Mouse (Mus musculus) cerebellum, adult 9-10 months (tissue): ENCODE results near the gene Gsn.

Experiments
- DNase-seq: peaks from one replicate; pipeline ENCODE4 v3.0.0; 2022

Gsn gene

DNA sequence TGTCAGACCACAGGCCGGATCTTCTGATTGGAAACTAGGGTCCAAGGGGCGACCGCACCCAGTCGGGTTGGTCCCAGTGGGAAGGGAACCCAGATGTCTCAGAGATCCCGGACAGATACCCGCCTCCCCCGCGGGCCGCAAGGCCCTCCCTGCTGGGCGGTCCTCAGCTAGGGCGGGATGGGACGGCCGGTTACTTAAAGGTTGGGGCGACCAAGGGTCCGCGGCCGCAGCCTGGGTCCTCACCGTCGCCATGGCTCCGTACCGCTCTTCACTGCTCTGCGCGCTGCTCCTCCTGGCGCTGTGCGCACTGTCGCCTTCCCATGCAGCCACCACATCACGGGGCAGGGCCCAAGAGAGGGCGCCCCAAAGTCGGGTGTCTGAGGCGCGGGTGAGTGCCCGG lies 26.0 kb downstream of the Gsn start:
- no peak for DNase-seq

DNA sequence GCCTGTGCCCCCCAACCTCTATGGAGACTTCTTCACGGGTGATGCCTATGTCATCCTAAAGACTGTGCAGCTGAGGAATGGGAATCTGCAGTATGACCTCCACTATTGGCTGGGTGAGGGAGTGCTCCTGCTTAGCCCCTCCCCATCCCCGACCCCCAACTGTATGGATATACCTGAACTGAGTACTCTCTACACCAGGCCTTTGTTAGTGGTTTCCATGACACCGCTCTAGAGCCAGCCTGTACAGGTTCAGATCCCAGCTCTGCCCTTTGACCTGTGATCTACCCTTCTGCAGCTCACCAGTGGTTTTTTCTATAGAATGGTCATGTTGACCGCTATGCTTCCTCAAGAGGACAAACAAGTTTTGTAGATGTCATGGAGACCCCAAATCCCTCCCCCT lies 27.8 kb downstream of the Gsn start:
- no peak for DNase-seq

DNA sequence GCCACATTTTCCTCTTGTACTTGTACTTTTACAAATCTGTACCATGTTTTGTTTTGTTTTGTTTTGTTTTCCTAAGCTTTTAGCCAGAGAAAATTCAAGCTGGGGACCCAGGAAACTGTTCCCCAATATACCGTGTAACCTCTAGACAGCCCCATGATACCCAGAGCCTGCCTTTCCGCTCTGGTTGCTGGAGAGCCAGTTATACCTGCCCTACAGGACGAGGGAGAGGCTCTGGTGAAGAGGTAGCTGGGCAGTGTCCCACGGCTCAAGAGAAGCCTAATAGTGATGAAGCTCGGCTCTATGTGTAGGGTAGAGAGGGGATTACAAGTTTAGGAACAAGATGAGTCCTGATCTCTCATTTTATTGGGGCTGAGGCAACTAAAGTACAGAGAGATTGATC lies 29.0 kb downstream of the Gsn start:
- DNase-seq, result no peak

DNA sequence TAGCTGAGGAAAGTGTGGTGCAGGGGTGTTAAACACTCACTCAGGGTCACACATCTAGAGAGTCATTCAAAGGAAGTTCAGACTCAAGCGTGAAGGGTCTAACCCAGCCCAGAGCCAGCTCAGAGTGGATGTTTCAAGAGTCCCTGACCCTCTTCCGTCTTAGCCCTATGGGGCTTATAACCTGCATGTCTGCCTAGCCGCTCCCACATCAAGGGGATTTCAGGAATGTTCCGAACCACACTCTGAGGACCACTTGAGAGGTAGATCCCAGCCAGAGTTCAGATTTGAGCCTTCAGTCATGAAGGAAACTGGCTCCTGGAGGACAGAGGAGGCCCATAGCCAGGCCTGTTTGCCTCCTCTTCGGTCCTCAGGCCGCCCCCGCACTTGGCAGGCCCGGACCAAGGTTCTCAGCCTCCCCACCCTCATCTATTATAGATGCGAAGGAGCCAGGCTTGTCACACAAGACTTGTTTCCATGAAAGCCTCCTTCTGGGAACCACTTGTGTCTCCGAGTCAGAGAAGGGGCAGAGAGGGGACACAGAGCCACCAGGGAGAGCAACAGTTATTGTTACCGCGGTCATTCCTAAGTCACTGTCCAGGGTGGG lies 30.9 kb downstream of the Gsn start:
- no peak for DNase-seq

DNA sequence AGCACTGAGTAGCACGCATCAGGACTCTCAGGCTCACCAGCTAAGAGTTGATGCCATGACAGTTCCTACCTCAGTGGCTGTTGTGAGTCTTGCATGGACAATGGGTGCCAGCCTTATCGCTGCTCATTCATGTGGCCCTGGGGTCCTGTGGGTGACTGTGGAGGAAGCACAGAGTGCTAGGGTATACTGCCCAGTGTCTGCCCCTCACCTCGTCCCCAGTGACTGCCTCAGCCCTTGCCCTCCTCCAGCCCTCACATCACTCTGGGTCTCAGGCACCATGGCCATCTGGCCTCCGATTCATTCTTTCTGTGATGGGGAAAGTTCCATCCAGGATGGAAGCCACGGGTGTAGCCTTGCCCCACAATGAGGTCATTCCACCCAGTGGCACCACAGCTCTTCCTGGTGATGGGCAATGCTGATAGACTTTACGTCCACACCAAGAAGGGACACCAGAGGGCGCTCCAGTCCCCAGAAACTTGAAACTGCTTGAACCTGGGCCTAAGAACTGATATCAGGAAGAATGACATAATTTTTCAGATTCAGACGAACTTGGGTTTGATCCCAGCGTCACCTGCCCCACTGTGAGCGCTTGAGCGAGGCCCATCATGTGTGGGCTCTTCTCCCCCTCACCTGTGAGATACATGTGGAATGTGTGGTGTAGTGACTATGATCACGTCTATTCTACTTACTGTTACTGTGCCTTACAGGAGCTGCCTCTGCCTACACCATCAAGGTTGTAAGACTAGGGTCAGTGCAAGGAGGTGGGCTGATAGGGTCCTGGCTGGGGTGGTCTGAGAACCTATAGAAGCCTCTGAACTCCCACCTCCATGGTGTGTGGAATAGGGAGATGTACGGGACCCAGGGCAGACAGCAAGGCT lies 32.8 kb downstream of the Gsn start:
- DNase-seq, result peak; percentile 80

DNA sequence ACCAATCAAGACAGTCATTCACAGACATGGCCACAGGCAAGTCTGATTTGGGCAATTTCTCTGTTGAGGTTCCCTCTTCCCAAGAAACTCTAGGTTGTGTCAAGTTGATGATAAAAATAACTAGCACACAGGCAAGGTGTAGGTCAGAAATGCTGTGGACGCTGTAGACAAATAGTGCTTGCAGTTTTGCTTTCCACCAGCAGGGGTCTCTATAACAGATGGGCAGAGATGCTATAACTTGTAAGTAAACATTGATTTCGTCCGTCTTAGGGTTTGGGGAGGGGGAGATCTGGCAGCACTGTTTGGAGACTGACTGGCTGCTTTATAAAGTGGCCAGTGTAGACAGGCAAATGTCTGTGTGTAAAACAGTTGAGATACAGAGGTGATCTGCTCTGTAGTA lies 35.7 kb downstream of the Gsn start:
- DNase-seq, result peak; percentile 63

DNA sequence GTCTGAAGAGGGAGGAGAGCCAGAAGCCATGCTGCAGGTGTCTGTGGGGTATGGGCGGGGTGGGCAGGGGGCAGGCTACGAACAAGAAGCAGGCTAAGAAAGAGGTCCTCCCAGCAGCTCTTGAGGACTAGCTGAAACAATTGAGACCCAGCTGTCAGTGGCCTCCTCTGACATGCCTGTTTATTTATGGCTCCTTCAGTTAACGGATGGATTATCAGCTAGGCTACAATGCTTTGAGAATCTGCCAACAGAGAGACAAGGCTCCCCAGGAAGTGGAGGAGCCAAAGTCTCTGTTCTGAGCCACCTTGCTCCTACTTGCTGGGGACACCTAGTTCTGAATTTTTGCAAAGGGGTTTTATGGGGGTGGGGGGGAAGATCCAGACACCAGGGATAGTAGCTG lies 36.5 kb downstream of the Gsn start:
- peak; percentile 33 for DNase-seq

DNA sequence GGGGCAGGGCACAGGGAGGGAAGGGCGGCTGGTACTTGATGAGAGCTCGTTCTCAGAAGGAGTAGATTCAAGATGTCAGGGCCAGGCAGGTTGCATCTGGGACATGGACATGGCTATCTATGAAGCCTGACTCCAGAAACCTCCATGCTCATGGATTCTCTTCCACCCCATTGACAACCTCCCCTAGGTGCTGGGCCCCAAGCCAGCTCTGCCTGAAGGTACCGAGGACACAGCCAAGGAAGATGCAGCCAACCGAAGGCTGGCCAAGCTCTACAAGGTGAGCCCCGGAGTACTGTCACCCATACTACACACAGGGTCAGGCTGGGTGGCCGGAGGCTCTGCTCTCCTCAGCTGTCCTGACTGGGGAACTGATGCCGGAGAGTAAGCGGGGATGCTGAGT lies 37.1 kb downstream of the Gsn start:
- peak; percentile 55 for DNase-seq

DNA sequence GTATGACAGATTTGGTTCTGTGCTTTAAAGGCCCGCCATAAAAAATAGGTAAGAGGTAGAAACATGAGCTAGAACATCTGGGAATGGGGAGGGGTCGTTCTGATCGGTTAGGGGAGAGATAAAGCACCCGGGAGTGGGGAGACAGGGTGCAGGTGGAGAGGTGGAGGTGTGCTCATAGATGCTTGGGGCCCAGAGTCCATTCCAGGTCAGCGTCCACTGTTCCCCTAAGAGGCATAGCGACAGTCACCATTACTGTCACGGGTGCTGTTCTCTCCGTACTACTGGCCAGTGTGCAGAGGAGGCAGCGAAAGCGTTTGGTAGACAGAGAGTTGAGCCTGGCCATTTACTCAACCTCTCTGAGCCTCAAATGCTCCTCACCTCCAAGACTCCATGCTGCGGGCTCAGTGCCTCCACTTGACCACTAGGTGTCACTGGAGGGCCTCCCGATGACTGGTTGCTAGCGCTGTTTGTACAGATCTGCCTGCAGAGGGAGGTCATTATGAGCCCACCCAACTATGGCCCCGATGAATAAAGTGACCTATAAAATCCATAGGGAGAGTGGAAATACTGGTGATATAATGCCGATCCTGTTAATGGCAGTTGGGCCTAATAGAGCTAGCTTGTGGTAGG lies 41.6 kb downstream of the Gsn start:
- DNase-seq, result peak; percentile 83

DNA sequence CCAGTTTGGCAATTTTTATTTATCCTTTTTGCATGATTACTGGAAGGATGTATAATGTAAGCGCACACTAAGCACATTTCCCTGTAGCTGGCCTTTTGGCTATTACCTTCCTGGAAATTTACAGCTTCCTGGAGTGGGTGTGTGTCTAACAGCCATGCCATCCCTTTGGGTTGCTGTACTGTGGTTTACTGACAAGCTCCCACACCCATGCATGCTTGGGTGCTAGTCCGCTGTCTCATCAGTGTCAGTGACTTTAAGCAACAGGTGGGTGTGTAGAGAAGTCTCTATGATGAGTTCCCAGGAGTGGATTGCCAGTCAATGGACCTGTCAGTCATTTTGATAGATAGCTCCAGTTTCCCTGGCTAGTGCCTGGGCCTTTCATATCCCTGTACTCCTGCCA lies 43.3 kb downstream of the Gsn start:
- no peak for DNase-seq

DNA sequence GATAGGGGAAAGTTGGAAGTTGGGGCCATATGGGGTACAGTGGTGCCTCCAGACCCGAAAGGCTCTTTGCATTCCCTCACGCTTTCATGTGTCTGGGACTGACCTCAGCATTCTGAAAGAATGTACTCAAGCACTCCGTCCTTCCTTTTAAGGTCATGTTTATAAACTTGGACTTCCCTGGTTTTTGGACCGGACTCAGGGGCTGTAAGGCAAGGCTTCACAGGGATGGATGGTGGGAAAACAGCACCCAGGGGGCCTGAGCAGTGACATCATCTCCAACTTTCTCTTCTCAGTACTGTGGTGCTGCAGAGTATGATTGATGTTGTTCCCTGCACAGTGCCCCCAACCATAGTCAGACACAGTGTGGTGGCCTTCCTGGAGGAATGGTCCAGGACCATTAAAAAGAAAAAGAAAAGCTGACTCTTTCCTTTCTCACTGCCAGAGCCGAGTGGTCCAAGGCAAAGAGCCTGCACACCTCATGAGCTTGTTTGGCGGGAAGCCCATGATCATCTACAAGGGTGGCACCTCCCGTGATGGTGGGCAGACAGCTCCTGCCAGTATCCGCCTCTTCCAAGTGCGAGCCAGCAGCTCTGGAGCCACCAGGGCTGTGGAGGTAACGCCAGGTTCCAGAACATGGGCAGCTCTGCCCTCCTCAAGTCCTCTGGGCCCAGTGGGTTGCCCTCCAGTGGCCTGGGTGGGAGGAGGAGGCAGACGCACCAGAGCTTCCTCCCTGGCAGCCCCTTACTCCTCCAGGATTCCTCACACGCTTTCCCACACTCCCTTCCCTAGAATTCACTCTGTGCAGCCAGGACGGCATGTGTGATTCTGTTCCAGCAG lies 46.1 kb downstream of the Gsn start:
- DNase-seq, result no peak

DNA sequence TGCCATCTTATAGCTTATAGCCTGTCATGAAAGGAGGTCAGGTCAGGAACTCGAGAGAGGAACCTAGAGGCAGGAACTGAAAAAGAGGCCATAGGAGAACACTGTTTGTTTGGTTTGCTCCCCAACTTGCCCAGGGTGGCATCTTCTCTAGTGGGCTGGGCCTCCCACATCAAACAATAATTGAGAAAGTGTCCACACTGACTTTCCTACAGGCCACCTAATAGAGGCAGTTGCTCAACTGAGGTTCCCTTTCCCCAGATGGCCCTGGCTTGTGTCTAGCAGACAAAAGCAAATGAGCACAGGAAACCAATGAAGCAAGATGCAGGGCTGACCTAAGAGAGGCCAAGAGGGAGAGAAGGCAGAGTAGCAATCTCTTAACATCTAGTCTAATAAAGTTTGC lies 52.0 kb downstream of the Gsn start:
- DNase-seq, result no peak

DNA sequence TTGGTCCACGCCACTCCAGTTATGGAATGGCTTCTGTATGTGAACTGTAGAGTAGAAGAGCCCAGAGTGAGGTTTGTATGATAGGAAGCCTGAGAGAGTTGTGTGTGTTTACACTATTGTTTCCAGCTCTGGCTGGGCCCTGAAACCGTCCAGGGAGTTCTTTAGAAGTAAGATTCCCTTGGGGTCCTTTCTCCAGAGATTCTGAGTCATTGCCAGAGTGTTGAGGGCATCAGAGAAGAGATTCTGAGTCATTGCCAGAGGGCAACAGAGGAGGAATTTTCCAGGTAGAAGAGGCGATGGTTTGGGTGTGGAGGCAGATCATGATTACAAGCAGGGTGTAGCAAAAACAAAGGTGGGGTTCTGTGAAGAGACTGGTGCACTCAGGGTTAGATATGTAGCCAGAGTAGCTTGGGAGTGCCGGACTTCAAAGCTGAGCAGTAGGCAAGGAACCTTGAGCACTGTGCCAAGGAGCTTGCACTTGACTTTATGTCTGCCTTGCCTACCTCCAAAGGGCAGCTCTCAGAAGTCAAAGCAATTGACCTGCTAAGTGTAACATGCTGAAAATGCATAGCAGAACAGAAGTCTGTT lies 53.8 kb downstream of the Gsn start:
- DNase-seq, result no peak

DNA sequence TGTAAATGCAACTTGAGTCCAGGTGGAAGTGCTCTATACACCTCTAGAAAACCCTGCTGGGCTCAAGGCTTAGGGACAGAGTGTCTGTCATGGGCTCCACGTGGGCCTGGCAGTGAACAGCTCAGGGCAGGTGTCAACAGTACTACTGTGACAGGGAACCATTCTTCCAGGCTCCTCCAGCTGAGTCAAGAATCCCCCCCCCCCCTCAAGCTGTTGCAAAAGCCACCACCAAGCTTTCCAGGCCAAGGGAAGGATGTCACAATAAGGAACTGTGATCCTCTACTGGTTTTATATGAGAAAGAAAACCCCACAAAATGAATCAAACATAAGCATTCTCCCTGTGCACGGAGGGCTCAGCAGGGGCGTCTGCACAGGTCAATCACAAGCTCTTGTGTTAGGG lies 58.1 kb downstream of the Gsn start:
- DNase-seq, result no peak

DNA sequence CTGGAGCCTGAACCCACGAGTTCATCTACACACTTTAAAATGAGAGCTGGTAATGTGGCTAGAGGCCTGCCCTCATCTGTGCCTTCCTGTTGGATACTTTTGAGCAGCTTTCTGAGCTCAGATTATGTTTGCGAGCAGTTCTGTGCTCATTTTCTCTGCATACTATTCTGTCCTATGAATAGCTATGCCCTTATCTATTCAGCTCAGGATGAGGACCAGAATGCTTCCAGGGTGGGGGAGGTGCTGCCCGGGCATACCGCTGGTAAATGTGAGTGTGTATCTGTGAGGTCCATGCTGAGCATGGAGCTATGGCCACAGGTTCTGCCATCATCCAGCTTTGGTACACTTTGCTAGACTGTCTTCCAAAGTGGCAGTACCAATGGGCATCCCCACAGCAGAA lies 61.4 kb downstream of the Gsn start:
- no peak for DNase-seq

DNA sequence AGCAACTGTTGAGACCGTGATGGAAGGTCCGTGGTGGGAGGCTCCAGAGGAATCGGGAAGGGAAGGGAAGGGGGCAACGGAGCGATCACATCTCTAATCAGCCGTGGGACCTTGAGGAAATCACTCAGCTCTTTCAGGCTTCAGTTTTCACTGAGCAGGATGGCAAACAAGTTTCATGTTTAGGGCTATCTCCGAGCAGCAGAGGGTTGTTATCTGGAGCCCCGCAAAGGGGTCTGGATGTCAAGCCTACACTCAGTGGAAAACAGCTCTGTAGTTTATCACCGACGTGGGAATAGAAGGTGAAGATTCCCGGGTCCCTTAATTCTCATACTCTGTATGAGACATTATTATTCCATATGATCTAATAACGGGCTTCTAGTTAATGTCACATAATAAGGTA lies 62.2 kb downstream of the Gsn start:
- DNase-seq, result no peak

DNA sequence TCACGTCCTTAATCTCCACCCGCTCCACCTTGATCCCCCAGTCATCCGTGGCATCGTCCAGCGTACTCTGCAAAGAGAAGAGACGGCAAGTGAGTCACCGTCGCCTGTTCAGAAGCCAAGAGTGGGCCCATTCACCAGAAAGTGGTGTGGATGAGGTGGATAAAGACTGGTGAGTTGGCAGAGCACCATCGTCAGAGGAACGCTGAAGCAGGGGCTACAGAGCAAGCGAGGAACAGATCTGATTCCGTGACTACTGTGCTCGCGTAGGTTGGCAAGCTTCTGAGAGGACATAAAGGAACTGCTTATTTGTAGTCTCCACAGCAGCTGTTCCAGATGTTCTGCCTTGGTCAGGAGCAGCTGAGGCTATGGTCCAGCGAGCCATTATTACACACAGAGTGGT lies 64.2 kb downstream of the Gsn start:
- no peak for DNase-seq

DNA sequence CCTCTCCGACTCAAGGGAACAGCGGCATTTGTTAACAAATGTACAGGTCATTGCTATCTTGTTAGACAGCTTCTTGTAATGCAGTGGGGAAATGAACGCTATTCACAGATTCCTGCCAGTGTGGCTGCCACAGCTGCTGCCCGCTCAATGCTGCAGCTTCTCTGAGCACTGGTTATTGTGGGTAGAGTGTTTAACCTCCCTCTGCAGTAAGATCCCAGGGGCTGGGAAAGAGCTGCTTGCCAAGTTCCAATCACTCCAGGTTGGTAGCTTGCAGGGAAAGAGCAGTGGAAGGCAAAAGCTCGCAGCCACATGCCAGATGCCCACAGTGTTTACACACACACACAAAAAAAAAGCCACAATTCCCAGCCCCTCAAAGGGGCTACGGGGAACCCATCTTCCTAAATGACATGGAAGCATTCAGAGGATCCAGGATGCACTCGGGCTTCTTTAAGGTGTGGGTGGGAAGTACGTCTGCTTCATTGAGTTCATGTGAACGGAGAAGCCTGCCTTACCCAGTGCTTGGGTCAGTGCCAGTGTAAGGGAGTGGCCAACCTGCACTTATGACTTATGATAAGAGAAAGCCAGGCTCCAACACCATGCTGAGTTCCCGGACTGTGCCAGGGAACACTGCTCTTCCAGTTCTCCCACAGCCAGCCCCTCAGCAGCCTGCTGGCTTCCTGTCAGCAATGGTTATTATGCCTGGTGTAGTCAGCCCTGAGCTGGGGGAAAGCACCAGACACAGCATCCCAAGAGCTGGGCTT lies 66.4 kb downstream of the Gsn start:
- peak; percentile 79 for DNase-seq

DNA sequence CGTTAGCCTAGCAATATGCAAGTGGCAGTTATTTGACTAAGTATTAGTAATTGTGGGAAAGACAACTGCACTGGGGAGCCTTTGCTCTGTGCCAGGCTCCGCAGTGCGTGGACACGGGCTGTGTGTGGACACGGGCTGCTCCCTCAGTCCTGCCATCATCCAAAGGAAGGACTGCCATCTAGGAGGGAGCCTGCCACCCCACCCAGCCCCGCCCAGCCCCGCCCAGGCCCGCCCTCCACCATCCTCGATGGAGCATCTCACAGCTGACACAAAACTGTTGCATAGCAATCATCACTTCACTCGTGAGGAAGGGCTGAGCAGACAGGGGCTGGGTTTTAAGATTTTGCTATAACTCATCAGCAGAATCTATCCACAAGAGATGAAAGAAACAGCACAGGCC lies 69.8 kb downstream of the Gsn start:
- no peak for DNase-seq

DNA sequence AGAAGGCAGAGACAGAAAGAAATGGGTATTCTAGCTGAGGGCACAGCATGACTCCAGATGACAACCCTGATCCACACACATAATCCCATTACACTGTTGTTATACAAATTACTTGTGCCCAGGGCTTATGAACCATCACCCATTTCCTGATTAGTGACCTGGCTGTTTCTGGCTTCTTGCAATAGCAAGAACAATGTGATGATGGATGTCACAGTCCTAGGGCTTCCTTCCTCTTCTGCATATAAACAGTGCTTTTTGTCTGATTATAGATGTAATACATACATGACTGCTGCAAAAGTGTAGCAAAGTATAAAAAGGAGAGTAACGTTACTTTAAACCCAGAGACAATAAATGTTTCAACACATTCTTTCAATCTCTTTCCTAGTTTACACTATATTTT lies 70.8 kb downstream of the Gsn start:
- DNase-seq, result peak; percentile 18

DNA sequence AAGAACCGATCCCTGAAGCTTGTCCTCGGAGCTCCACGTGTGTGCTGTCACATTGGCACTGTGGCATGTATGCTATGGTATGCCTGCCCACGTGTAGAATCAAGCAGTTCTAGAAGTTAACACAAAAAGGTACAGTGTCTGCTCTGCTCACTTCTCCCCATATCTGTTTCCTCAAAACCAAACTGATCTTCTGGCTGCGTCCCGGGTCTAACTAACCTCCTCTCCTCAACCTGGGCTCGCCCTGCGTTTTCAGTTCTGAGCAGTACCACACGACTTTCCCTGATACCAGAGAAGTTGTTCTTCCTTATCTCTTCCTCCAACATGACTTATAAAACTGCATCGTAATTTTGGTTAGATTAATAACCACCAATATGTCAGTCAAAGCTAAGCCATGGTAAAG lies 71.4 kb downstream of the Gsn start:
- peak; percentile 27 for DNase-seq
